Mouse (Mus musculus) spleen, adult 12 weeks (tissue): ENCODE measurements at regions not wholly inside any gene's neighbourhood (a gene's known extent, or its start where the extent isn't known, plus 50 kb on each side); places are given as distances from the start of the nearest gene placed in this dataset.

Source experiments
- DNase-seq: peaks from one replicate; pipeline ENCODE4 v3.0.0; 2022; ENCODE audit warnings: low spot score

GRCm38 (mm10) chr16:29706996-29707395 is 127.9 kb downstream of the Opa1 start:
- DNase-seq: no peak

GRCm38 (mm10) chr16:29707656-29708055 is 128.5 kb downstream of the Opa1 start:
- no peak for DNase-seq

- no peak for DNase-seq
These were observed 129.9 kb downstream of the Opa1 start for GRCm38 (mm10) chr16:29709072-29709471.

- DNase-seq: no peak
These were observed 132.3 kb downstream of the Opa1 start for GRCm38 (mm10) chr16:29711386-29711785.

- DNase-seq: no peak
These were observed 133.0 kb downstream of the Opa1 start for GRCm38 (mm10) chr16:29711912-29712681.

GRCm38 (mm10) chr16:29714612-29715127 is 135.5 kb downstream of the Opa1 start:
- DNase-seq: no peak

GRCm38 (mm10) chr16:29718965-29719364 is 139.8 kb downstream of the Opa1 start:
- no peak for DNase-seq

- DNase-seq: no peak
These were observed 140.7 kb downstream of the Opa1 start for GRCm38 (mm10) chr16:29719571-29720451.

- no peak for DNase-seq
These were observed 146.0 kb downstream of the Opa1 start for GRCm38 (mm10) chr16:29725153-29725552.

GRCm38 (mm10) chr16:29725563-29725962 is 146.4 kb downstream of the Opa1 start:
- DNase-seq: no peak

- peak; percentile 4 for DNase-seq
These were observed 148.3 kb downstream of the Opa1 start for GRCm38 (mm10) chr16:29727397-29727796.

GRCm38 (mm10) chr16:29728769-29729481 is 149.8 kb downstream of the Opa1 start:
- DNase-seq: peak; percentile 42

GRCm38 (mm10) chr16:29730010-29730409 is 150.9 kb downstream of the Opa1 start:
- DNase-seq: no peak

GRCm38 (mm10) chr16:29732889-29733288 is 153.8 kb downstream of the Opa1 start:
- no peak for DNase-seq

GRCm38 (mm10) chr16:29733847-29734246 is 154.7 kb downstream of the Opa1 start:
- DNase-seq: no peak

- no peak for DNase-seq
These were observed 155.2 kb downstream of the Opa1 start for GRCm38 (mm10) chr16:29734324-29734723.

GRCm38 (mm10) chr16:29734738-29735250 is 155.7 kb downstream of the Opa1 start:
- DNase-seq: no peak

GRCm38 (mm10) chr16:29735371-29736008 is 156.4 kb downstream of the Opa1 start:
- DNase-seq: no peak

- DNase-seq: no peak
These were observed 157.1 kb downstream of the Opa1 start for GRCm38 (mm10) chr16:29736211-29736610.

GRCm38 (mm10) chr16:29738075-29738474 is 158.9 kb downstream of the Opa1 start:
- no peak for DNase-seq

- DNase-seq: no peak
These were observed 163.5 kb downstream of the Opa1 start for GRCm38 (mm10) chr16:29742497-29743230.
